Mouse (Mus musculus) embryo, embryonic 10.5 days (tissue): ENCODE results near the gene Foxo1.

Experiments used
- DNase-seq: peaks from one replicate; pipeline ENCODE4 v3.0.0-alpha.2; 2015; ENCODE audit warnings: low spot score

Gene Foxo1

GRCm38 (mm10) chr3:52364576-52364975 is 96.4 kb downstream of the Foxo1 start:
- no peak for DNase-seq

- no peak for DNase-seq
Observed at GRCm38 (mm10) chr3:52369204-52369603, 101.1 kb downstream of the Foxo1 start.

- DNase-seq = no peak
Observed at GRCm38 (mm10) chr3:52369881-52370428, 101.8 kb downstream of the Foxo1 start.

GRCm38 (mm10) chr3:52376974-52377373 is 108.8 kb downstream of the Foxo1 start:
- DNase-seq = no peak

- DNase-seq = no peak
Observed at GRCm38 (mm10) chr3:52383351-52383750, 115.2 kb downstream of the Foxo1 start.

DNA sequence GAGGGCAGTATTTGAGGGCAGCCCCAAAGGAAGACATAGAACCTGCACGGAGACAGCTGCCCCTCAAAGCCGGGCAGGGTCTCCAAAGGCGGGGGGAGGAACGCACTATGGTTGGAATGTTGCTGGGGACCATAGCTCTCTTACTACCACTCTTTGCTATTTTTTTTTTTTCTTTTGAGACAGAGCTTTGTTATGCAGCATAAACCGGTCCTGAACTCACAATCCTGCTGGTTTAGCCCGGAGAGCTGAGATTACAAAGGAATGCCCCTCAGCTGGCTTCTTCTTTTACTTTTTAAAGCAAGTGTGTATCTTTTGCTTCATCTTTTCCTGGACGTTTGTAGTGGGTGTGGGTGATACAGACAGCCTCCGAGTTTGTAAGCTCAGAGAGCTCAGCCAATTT is 118.2 kb downstream of the Foxo1 start:
- DNase-seq = no peak

DNA sequence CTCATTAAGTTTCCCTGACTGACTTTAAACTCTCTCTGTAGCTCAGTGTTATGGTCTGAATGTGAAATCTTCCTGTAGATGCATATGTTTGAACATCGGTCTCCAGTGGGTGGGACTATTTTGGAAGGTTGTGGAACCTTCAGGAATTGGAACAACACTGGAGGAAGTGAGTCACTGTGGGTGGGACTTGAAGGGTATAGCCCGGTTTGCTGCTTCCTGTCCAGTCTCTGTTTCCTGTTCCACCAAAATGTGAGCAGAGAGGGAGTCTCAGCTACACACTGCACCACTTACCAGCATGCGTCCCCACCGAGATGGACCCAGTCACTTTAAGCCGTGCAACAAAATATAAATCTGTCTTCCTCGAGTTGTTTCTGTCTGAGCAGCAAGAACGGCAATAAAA is 122.2 kb downstream of the Foxo1 start:
- no peak for DNase-seq

GRCm38 (mm10) chr3:52390766-52391665 is 122.9 kb downstream of the Foxo1 start:
- DNase-seq = no peak

GRCm38 (mm10) chr3:52391897-52392296 is 123.8 kb downstream of the Foxo1 start:
- no peak for DNase-seq

GRCm38 (mm10) chr3:52392521-52392920 is 124.4 kb downstream of the Foxo1 start:
- no peak for DNase-seq

DNA sequence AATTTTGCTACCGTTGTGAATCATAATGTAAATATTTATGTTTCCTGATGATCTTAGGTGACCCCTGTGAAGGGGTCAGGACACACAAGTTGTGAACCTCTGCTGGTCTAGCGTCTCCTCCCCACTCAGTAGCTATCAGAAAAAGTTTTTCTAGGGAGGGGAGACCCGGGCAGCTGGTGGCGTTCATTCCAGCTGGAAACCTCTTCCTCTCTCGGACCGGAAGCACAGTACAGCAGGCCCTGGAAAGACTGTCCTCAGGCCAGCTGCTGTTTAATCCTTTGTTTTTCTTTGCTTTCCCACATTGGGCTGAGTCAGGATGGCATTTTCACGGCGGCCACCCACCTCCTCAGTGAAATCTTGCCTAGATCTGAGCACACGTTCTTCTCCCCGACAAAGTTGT is 125.0 kb downstream of the Foxo1 start:
- no peak for DNase-seq

GRCm38 (mm10) chr3:52396121-52396731 is 128.1 kb downstream of the Foxo1 start:
- no peak for DNase-seq

DNA sequence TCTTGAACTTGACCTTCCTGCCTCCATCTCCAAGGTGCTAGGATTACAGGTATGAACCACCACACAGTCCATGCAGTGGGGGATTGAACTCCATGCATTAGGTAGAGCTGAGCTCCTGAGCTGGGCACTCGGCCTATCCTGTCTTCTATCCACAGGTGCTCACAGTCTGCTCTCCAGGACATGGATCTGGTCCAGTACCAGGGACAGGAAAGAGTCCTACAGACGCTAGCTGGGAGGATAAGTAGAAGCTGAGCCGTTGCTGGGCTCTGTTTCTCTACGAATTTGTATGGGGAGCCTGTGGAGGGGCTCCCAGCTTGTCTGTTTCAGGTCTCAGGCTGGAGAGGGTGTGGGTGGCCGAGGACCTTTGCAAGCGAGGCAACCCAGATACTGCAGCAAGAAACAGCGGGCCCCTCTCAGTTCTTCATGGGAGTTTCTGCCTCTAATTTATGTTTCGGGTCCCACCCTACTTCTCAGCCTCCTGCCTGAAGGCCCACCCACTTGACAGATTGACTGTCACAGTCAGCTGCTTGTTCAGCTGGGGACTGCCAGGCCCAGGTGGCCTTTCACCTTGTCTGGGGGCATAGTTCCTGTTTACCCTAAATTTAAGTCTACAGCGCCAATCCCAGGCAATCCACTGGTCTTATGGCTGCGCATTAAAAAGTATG is 128.9 kb downstream of the Foxo1 start:
- no peak for DNase-seq

- DNase-seq = no peak
Observed at GRCm38 (mm10) chr3:52397961-52398360, 129.8 kb downstream of the Foxo1 start.

DNA sequence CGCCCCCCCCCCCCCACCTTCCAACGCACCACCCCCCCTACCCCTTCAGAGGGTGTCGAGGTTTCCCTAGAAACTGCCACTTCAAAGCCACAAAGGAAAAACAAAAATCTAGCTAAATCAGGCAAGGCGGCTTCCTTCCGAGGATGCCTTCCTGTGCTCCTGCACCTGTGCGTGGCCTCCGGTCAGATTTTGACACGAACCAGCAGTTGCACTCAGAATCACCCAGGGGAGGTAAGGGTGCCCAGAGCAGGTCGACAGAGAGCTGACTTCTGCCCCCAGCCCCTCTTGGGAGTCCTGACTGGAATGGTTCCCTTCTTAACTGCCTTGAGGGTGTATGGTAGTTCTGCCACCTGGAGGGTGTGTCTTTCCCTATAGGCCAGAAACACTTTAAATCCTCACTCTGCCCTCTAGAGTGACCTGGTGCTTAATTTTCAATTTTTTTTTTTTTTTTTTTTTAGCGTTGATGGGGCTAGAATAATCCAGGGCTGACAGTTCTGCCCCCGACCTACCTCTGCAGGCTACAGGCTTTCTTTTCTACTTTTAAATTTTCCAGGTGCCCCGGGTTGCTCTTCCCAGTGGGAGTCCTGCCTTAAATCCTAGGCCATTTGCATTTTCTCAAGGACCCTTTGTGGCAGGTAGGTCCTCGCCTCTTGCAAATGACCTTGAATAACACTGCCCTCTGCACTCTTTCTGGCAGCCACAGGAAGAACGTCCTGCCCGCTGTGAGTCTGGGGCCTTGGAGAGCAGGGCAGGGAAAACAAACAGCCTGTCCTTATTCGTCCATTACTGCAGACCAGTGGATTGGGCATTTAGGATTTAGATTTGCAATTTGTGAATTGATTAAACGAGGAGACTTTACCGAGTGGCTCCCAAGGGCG is 132.4 kb downstream of the Foxo1 start:
- DNase-seq = no peak

- DNase-seq = peak; percentile 69
Observed at GRCm38 (mm10) chr3:52401162-52401928, 133.2 kb downstream of the Foxo1 start.
